Mouse (Mus musculus) cortical plate, adult 2 months (tissue): ENCODE data around the gene Pemt.

Source experiments
- CTCF ChIP-seq: fragments of 200-500 bp; IDR thresholded peaks from 2 replicates; pipeline ENCODE4 v1.5.1; 2011; ENCODE audit warnings: mild to moderate bottlenecking, control low read depth, low read length; ENCODE audit not compliant: insufficient read depth; ENCODE audit errors: extremely low read depth
- POLR2A ChIP-seq: fragments of 200-500 bp; IDR thresholded peaks from 2 replicates; pipeline ENCODE4 v1.6.1; 2011; ENCODE audit warnings: mild to moderate bottlenecking, low read length, control low read depth; ENCODE audit not compliant: insufficient read depth; ENCODE audit errors: extremely low read depth

DNA sequence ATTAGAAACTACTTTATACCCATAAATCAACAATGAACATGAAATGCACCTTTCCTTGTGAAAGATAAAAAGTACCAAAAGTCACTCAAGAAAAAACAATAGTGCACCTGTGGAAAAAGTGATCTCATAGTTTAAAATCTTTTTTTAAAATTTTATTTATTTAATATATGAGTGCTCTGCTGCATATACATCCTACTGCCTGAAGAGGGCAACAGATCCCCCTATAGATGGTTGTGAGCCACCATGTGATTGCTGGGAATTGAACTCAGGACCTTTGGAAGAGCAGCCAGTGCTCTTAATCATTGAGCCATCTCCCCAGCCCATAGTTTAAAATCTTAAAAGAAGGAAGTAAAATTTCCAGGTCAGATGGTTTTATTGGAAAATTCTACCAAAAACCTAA, 4.0 kb downstream of the Pemt start:
- no peak for TF ChIP-seq CTCF
- no peak for TF ChIP-seq POLR2A
